Mouse (Mus musculus): ENCODE measurements at regions not wholly inside any gene's neighbourhood (a gene's known extent, or its start where the extent isn't known, plus 50 kb on each side); places are given as distances from the start of the nearest gene placed in this dataset.

GRCm38 (mm10) chr17:49225255-49226015 is 202.7 kb upstream of the Mocs1 start:
- TF ChIP-seq EP300 (IDR thresholded peaks at IDR 0.05; ENCODE audit: low read depth) (no peak), CTCF (IDR thresholded peaks at IDR 0.05; ENCODE audit: low read depth) (no peak)

All from heart, postnatal 0 days (tissue).